Comparison of ENCODE assay signal across 22 mouse cellular contexts in the genomic region with DNA sequence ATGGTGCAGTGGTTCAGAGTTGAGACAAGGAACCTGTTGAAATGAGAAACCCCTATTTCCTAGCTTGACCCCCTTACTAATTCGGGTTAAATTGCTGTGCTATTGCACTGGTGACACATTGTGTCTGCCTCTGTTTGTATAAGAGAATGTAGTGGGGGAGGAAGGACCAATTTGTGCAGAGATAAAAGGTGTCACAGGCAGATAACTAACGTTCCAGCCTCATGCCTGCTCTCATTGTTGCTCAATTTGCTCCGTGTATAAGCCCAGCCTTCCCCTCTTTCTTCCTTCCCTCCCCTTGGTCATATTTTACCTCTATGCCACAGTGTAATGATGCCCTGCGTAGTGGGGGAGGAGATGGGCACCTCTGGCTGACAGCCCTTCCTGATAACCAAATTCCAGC.
DNase-seq lines count a peak whose midpoint lies in the region; ATAC-seq and TF ChIP-seq lines count a peak whose summit lies in the region.
"Had no signal": no experiment of that assay in that cellular context is flagged by ENCODE, and none has a peak within 500 bp of the region (broad histone marks: within the 10 kb centered on the region; RNA-seq: fewer than 3 reads in every experiment).

No protein-coding gene starts in this region.

- H3K4me1 ChIP-seq in MEL (ENCODE audit: control insufficient read depth in 1 of 2, insufficient read depth in 2 of 2, low read length in 2 of 2): peaks cover 42 to 50% of the 10 kb centered on the region in 2 experiments
- peaks cover 84% of the 10 kb centered on the region for H3K4me1 ChIP-seq in limb, embryonic 10.5 days
- peaks cover 24% of the 10 kb centered on the region for H3K4me1 ChIP-seq in liver, embryonic 16.5 days (ENCODE audit: control insufficient read depth, low read depth, low read length)
- H3K4me1 ChIP-seq in lung, postnatal 0 days (ENCODE audit: insufficient read depth, low read depth, low read length): no peaks in the 10 kb centered on the region

- ATAC-seq in liver, embryonic 16.5 days (ENCODE audit: low read depth): peak; percentile 72
- no peak for ATAC-seq in lung, postnatal 0 days
- ATAC-seq: inflammation-experienced regulatory T-cells, adult 6 months had no signal

- peak overlapping the region; percentile 47 for H3K9ac ChIP-seq in MEL (ENCODE audit: control insufficient read depth, low read depth, low read length, poor library complexity, severe bottlenecking)
- H3K9ac ChIP-seq in liver, embryonic 16.5 days (ENCODE audit: low read depth, low read length): no peak overlapping the region
- H3K9ac ChIP-seq in lung, postnatal 0 days (replicated peaks; ENCODE audit: low read depth): no peak overlapping the region
- H3K9ac ChIP-seq: hindbrain, embryonic 13.5 days had no signal

- WGBS in limb, embryonic 10.5 days: 43% methylated on average over 4 of the region's 4 CpGs
- WGBS in liver, embryonic 16.5 days (ENCODE audit: insufficient replicate concordance): 16% methylated on average over 4 of the region's 4 CpGs
- WGBS in lung, postnatal 0 days: 23% methylated on average over 4 of the region's 4 CpGs

- no peaks in the 10 kb centered on the region for H3K9me3 ChIP-seq in MEL (replicated peaks; ENCODE audit: insufficient read depth, low read length)
- no peaks in the 10 kb centered on the region for H3K9me3 ChIP-seq in limb, embryonic 10.5 days (replicated peaks)
- no peaks in the 10 kb centered on the region for H3K9me3 ChIP-seq in liver, embryonic 16.5 days (replicated peaks; ENCODE audit: control insufficient read depth, low read length)
- H3K9me3 ChIP-seq in lung, postnatal 0 days (ENCODE audit: low read length): no peaks in the 10 kb centered on the region
- H3K9me3 ChIP-seq: hindbrain, embryonic 13.5 days had no signal

- intact Hi-C loops in heart, postnatal 10 days (cut with DNase I): no loop called here

- no peaks in the 10 kb centered on the region for H3K79me2 ChIP-seq in MEL (ENCODE audit: control insufficient read depth, insufficient read depth, low read length, poor library complexity)

- no peak for DNase-seq in layer of hippocampus, adult 2 months (ENCODE audit: low spot score in 2 of 2)
- no peak for DNase-seq in layer of hippocampus, adult 9-11 months
- peak; percentile 88 for DNase-seq in MEL (ENCODE audit: low read depth, low spot score)
- no peak for DNase-seq in limb, embryonic 10.5 days (ENCODE audit: low spot score)
- DNase-seq in lung, postnatal 0 days (ENCODE audit: low spot score): no peak
- no peak for DNase-seq in heart, postnatal 10 days
- no peak for DNase-seq in heart, postnatal 4 days
- DNase-seq: adrenal gland, postnatal 14 days; B cell, adult 2 months; cerebellum, adult 9-11 months; gastrocnemius, postnatal 36 days; kidney, adult 18-20 months; kidney, postnatal 4 days; left cerebral cortex, postnatal 4 days; lung, adult 18-20 months; right cerebral cortex, adult 18-20 months had no signal

- H3K4me3 ChIP-seq in layer of hippocampus, adult 2 months: no peak overlapping the region
- no peak overlapping the region for H3K4me3 ChIP-seq in MEL (ENCODE audit: control insufficient read depth in 1 of 2, insufficient read depth in 1 of 2, low read depth in 2 of 2, low read length in 2 of 2)
- H3K4me3 ChIP-seq in limb, embryonic 10.5 days: no peak overlapping the region
- H3K4me3 ChIP-seq in liver, embryonic 16.5 days (ENCODE audit: low read depth, low read length): no peak overlapping the region
- no peak overlapping the region for H3K4me3 ChIP-seq in lung, postnatal 0 days (ENCODE audit: low read depth, low read length)
- H3K4me3 ChIP-seq: hindbrain, embryonic 13.5 days; left cerebral cortex, adult 2 months had no signal

- peaks cover 0 to 53% of the 10 kb centered on the region in 2 experiments; a peak in 3 of 4 replicates for H3K36me3 ChIP-seq in MEL (ENCODE audit: control insufficient read depth in 1 of 2, insufficient read depth in 2 of 2, low read length in 2 of 2)
- H3K36me3 ChIP-seq in limb, embryonic 10.5 days: peaks cover 71% of the 10 kb centered on the region
- H3K36me3 ChIP-seq in liver, embryonic 16.5 days (ENCODE audit: control insufficient read depth, insufficient read depth): no peaks in the 10 kb centered on the region; the same call in 1 of the 2 replicates
- H3K36me3 ChIP-seq in lung, postnatal 0 days (ENCODE audit: insufficient read depth, low read length): peaks cover 9% of the 10 kb centered on the region; the same call in 1 of the 2 replicates

- TF ChIP-seq POLR2A in MEL (IDR thresholded peaks at IDR 0.05; ENCODE audit: control insufficient read depth in 1 of 2, insufficient read depth in 1 of 2, low read depth in 1 of 2, low read length in 2 of 2, poor library complexity in 1 of 2): no peak

- 0 out of 2 replicates have a peak overlapping the region, but pooled peaks have one; percentile 10 for H3K4me2 ChIP-seq in liver, embryonic 16.5 days (ENCODE audit: low read depth, low read length)
- H3K4me2 ChIP-seq in lung, postnatal 0 days (replicated peaks; ENCODE audit: low read depth, low read length): no peak overlapping the region
- H3K4me2 ChIP-seq: heart, embryonic 11.5 days; hindbrain, embryonic 13.5 days had no signal

- peak; percentile 94 to 95 for TF ChIP-seq EP300 in MEL (IDR thresholded peaks at IDR 0.05; ENCODE audit: low read depth in 1 of 2, low read length in 2 of 2)
- no peak for TF ChIP-seq EP300 in lung, postnatal 0 days (IDR thresholded peaks at IDR 0.05)

- TF ChIP-seq RAD21 in MEL (IDR thresholded peaks at IDR 0.05; ENCODE audit: low read depth, low read length): no peak

- H3K27me3 ChIP-seq in MEL (ENCODE audit: control insufficient read depth in 1 of 2, insufficient read depth in 2 of 2, low read length in 2 of 2): no peaks in the 10 kb centered on the region
- H3K27me3 ChIP-seq in limb, embryonic 10.5 days (ENCODE audit: low read depth, poor library complexity, severe bottlenecking): no peaks in the 10 kb centered on the region
- H3K27me3 ChIP-seq in liver, embryonic 16.5 days (ENCODE audit: control insufficient read depth, insufficient read depth, low read depth, low read length): no peaks in the 10 kb centered on the region
- no peaks in the 10 kb centered on the region for H3K27me3 ChIP-seq in lung, postnatal 0 days (replicated peaks; ENCODE audit: insufficient read depth, low read length)
- H3K27me3 ChIP-seq: CH12.LX; hindbrain, embryonic 13.5 days had no signal

- peak overlapping the region; percentile 61 for H3K27ac ChIP-seq in layer of hippocampus, adult 2 months
- peak overlapping the region; percentile 98 for H3K27ac ChIP-seq in MEL (ENCODE audit: control insufficient read depth, low read depth, low read length)
- peak overlapping the region; percentile 79; the same call in 1 of the 2 replicates for H3K27ac ChIP-seq in limb, embryonic 10.5 days
- peak overlapping the region; percentile 21; the same call in 1 of the 2 replicates for H3K27ac ChIP-seq in liver, embryonic 16.5 days (ENCODE audit: low read length)
- H3K27ac ChIP-seq in lung, postnatal 0 days (ENCODE audit: low read length): no peak overlapping the region
- H3K27ac ChIP-seq: left cerebral cortex, adult 2 months had no signal

- no peak for TF ChIP-seq CTCF in layer of hippocampus, adult 2 months (conservative IDR thresholded peaks at IDR 0.05)
- TF ChIP-seq CTCF in MEL (IDR thresholded peaks at IDR 0.05 in 2 of 3, conservative IDR thresholded peaks at IDR 0.05 in 1 of 3; ENCODE audit: control insufficient read depth in 1 of 3, insufficient read depth in 1 of 3, low read depth in 2 of 3, low read length in 3 of 3, poor library complexity in 1 of 3, severe bottlenecking in 1 of 3): no peak
- no peak for TF ChIP-seq CTCF in lung, postnatal 0 days (IDR thresholded peaks at IDR 0.05)

TF ChIP-seq in MEL, 35 proteins besides CTCF, POLR2A, EP300 and RAD21 (continues in another document):
- TF ChIP-seq MEF2A (IDR thresholded peaks at IDR 0.05; ENCODE audit: extremely low read depth, insufficient replicate concordance, low read depth, low read length, poor library complexity, severe bottlenecking) (no peak), ZC3H11A (IDR thresholded peaks at IDR 0.05; ENCODE audit: low read depth, low read length) (no peak), CHD2 (IDR thresholded peaks at IDR 0.05; ENCODE audit: low read length) (peak; percentile 68), RCOR1 (IDR thresholded peaks at IDR 0.05; ENCODE audit: low read depth, low read length) (peak; percentile 70), ELF1 (IDR thresholded peaks at IDR 0.05; ENCODE audit: low read depth, low read length) (0 out of 2 replicates have a peak, but pooled peaks have one; percentile 19), TCF12 (IDR thresholded peaks at IDR 0.05; ENCODE audit: low read depth, low read length) (peak; percentile 91), TAL1 (IDR thresholded peaks at IDR 0.05; ENCODE audit: low read length) (peak; percentile 89), ZKSCAN1 (IDR thresholded peaks at IDR 0.05; ENCODE audit: low read depth, low read length) (no peak), HCFC1 (IDR thresholded peaks at IDR 0.05; ENCODE audit: low read depth, low read length) (0 out of 2 replicates have a peak, but pooled peaks have one; percentile 21), POLR2AphosphoS5 (IDR thresholded peaks at IDR 0.05; ENCODE audit: borderline replicate concordance, low read depth, low read length) (no peak), MAX (IDR thresholded peaks at IDR 0.05; ENCODE audit: low read length) (peak; percentile 84), MAFK (IDR thresholded peaks at IDR 0.05; ENCODE audit: borderline replicate concordance, low read depth, low read length) (peak; percentile 54; the same call in 1 of the 2 replicates), USF2 (IDR thresholded peaks at IDR 0.05; ENCODE audit: borderline replicate concordance in 1 of 2, insufficient read depth in 1 of 2, low read depth in 1 of 2, low read length in 2 of 2) (no peak), SIN3A (IDR thresholded peaks at IDR 0.05; ENCODE audit: low read length) (peak; percentile 86), ZNF384 (IDR thresholded peaks at IDR 0.05; ENCODE audit: low read depth, low read length) (peak; percentile 37; the same call in 1 of the 2 replicates), GATA1 (IDR thresholded peaks at IDR 0.05; ENCODE audit: low read depth, low read length) (peak; percentile 95), ETS1 (IDR thresholded peaks at IDR 0.05; ENCODE audit: low read depth, low read length) (peak; percentile 84), USF1 (IDR thresholded peaks at IDR 0.05; ENCODE audit: low read depth, low read length) (0 out of 2 replicates have a peak, but pooled peaks have one; percentile 20), SMC3 (IDR thresholded peaks at IDR 0.05; ENCODE audit: low read depth, low read length) (no peak; the same call in 1 of the 2 replicates), NELFE (IDR thresholded peaks at IDR 0.05; ENCODE audit: low read depth, low read length) (peak; percentile 40), BHLHE40 (IDR thresholded peaks at IDR 0.05; ENCODE audit: borderline replicate concordance, low read depth, low read length) (peak; percentile 56; the same call in 1 of the 2 replicates), JUND (IDR thresholded peaks at IDR 0.05; ENCODE audit: low read depth, low read length) (peak; percentile 54; the same call in 1 of the 2 replicates), MAZ (IDR thresholded peaks at IDR 0.05; ENCODE audit: low read depth, low read length) (peak; percentile 55; the same call in 1 of the 2 replicates)
